Mouse (Mus musculus): Measurements from ENCODE around the gene Notch1.

DNA sequence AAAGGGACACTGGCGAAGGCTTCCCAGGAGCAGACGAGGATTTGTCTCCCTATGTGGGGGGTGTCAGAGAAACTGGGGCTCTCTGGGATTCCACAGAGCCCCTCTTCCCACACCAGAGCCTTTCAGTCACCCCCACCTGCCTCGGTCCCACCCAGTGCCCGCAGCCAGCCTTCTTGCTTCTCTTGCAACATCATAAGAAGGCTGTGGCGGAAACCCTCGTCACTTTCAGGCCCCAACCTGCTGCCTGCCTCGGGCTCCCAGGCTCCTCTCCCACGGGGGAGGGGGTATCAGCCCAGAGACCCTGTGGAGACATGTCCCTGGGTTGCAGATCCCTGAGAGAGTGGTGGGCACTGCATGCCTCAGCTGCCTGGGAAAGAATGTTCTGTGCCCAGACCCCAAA lies 35.0 kb upstream of the Notch1 start:
- TF ChIP-seq CTCF (IDR thresholded peaks at IDR 0.05; ENCODE audit: extremely low read depth, insufficient read depth, low read length) (no peak), POLR2A (IDR thresholded peaks at IDR 0.05; ENCODE audit: extremely low read depth, insufficient read depth, low read length) (no peak)

Data from cortical plate, adult 2 months (tissue).